Mouse (Mus musculus): ENCODE measurements around the gene Tubd1. TPM values are rescaled to one million over a fixed set of nuclear protein-coding genes. Genes with fewer than 3 reads are reported as not detected.
A peak's percentile ranks its signal among the peaks of the same experiment; 100 is the strongest.

Tubd1 gene
- 14.8 and 16.1 TPM in 2 replicates for polyA plus RNA-seq (2015; fragmentation: Nextera tagmentation; extraction: Ambion mirVana)

GRCm38 (mm10) chr11:86544639-86545299 is at the start of gene Tubd1, which contains the start of gene Rps6kb1:
Gene Tubd1 (plus strand): TSS chr11:86544991.
Gene Rps6kb1 (minus strand): TSS chr11:86544805.
- H3K9ac ChIP-seq = peak within 1 kb of the TSS; percentile 87
- peak within 1 kb of the TSS; percentile 76 for H3K4me2 ChIP-seq
- ATAC-seq (ENCODE audit: borderline replicate concordance, extremely low read depth, low FRiP score, low TSS enrichment) = peak; percentile 98
- H3K4me3 ChIP-seq = peak within 1 kb of the TSS; percentile 77
- peak within 1 kb of the TSS; percentile 84 for H3K27ac ChIP-seq
- WGBS = under 1% methylated on average over 43 of the region's 43 CpGs
- peaks cover 21% of the 10 kb centered on the region for H3K4me1 ChIP-seq
- H3K36me3 ChIP-seq = peaks cover 7% of the 10 kb centered on the region; the same call in 1 of the 2 replicates
- no peaks in the 10 kb centered on the region for H3K27me3 ChIP-seq
- no peaks in the 10 kb centered on the region for H3K9me3 ChIP-seq

GRCm38 (mm10) chr11:86497356-86497755 is 47.4 kb upstream of the Tubd1 start:
- 94% methylated on average over 1 of the region's 1 CpGs for WGBS
- ATAC-seq (ENCODE audit: borderline replicate concordance, extremely low read depth, low FRiP score, low TSS enrichment) = no peak
- Histone ChIP-seq H3K4me2 (no peak overlapping the region), H3K27me3 (no peaks in the 10 kb centered on the region), H3K27ac (no peak overlapping the region), H3K9ac (no peak overlapping the region), H3K36me3 (peaks cover 31% of the 10 kb centered on the region), H3K9me3 (no peaks in the 10 kb centered on the region), H3K4me3 (no peak overlapping the region), H3K4me1 (no peaks in the 10 kb centered on the region)

- Histone ChIP-seq H3K4me3 (no peak overlapping the region), H3K27me3 (no peaks in the 10 kb centered on the region), H3K4me2 (no peak overlapping the region), H3K36me3 (peaks cover 35% of the 10 kb centered on the region), H3K9ac (no peak overlapping the region), H3K27ac (no peak overlapping the region), H3K9me3 (no peaks in the 10 kb centered on the region), H3K4me1 (no peaks in the 10 kb centered on the region)
- ATAC-seq (ENCODE audit: borderline replicate concordance, extremely low read depth, low FRiP score, low TSS enrichment) = no peak
- WGBS = 84% methylated on average over 3 of the region's 3 CpGs
Measured at GRCm38 (mm10) chr11:86497908-86498307, 46.9 kb upstream of the Tubd1 start.

GRCm38 (mm10) chr11:86500795-86501194 is 44.0 kb upstream of the Tubd1 start:
- Histone ChIP-seq H3K9ac (no peak overlapping the region), H3K9me3 (no peaks in the 10 kb centered on the region), H3K36me3 (peaks cover 50% of the 10 kb centered on the region), H3K4me3 (no peak overlapping the region), H3K4me1 (no peaks in the 10 kb centered on the region), H3K4me2 (no peak overlapping the region), H3K27ac (no peak overlapping the region), H3K27me3 (no peaks in the 10 kb centered on the region)
- 83% methylated on average over 1 of the region's 1 CpGs for WGBS
- no peak for ATAC-seq (ENCODE audit: borderline replicate concordance, extremely low read depth, low FRiP score, low TSS enrichment)

- Histone ChIP-seq H3K27ac (no peak overlapping the region), H3K36me3 (peaks cover 55% of the 10 kb centered on the region), H3K4me3 (no peak overlapping the region), H3K9ac (no peak overlapping the region), H3K4me2 (no peak overlapping the region), H3K27me3 (no peaks in the 10 kb centered on the region), H3K9me3 (no peaks in the 10 kb centered on the region), H3K4me1 (no peaks in the 10 kb centered on the region)
- 81% methylated on average over 2 of the region's 2 CpGs for WGBS
- no peak for ATAC-seq (ENCODE audit: borderline replicate concordance, extremely low read depth, low FRiP score, low TSS enrichment)
Measured at GRCm38 (mm10) chr11:86503121-86503520, 41.7 kb upstream of the Tubd1 start.

GRCm38 (mm10) chr11:86507334-86507733 is 37.5 kb upstream of the Tubd1 start:
- 43% methylated on average over 2 of the region's 2 CpGs for WGBS
- Histone ChIP-seq H3K27me3 (no peaks in the 10 kb centered on the region), H3K9me3 (no peaks in the 10 kb centered on the region), H3K4me3 (no peak overlapping the region), H3K4me1 (no peaks in the 10 kb centered on the region), H3K9ac (no peak overlapping the region), H3K36me3 (peaks cover 75% of the 10 kb centered on the region), H3K27ac (no peak overlapping the region), H3K4me2 (no peak overlapping the region)
- no peak for ATAC-seq (ENCODE audit: borderline replicate concordance, extremely low read depth, low FRiP score, low TSS enrichment)

GRCm38 (mm10) chr11:86507991-86508390 is 36.8 kb upstream of the Tubd1 start:
- Histone ChIP-seq H3K4me1 (no peaks in the 10 kb centered on the region), H3K36me3 (peaks cover 73% of the 10 kb centered on the region), H3K9ac (no peak overlapping the region), H3K4me3 (no peak overlapping the region), H3K27me3 (no peaks in the 10 kb centered on the region), H3K27ac (no peak overlapping the region), H3K4me2 (no peak overlapping the region), H3K9me3 (no peaks in the 10 kb centered on the region)
- 85% methylated on average over 2 of the region's 2 CpGs for WGBS
- ATAC-seq (ENCODE audit: borderline replicate concordance, extremely low read depth, low FRiP score, low TSS enrichment) = no peak

GRCm38 (mm10) chr11:86516620-86517019 is 28.2 kb upstream of the Tubd1 start:
- Histone ChIP-seq H3K27me3 (no peaks in the 10 kb centered on the region), H3K9me3 (no peaks in the 10 kb centered on the region), H3K4me1 (no peaks in the 10 kb centered on the region), H3K9ac (no peak overlapping the region), H3K4me2 (no peak overlapping the region), H3K36me3 (peaks cover 76% of the 10 kb centered on the region), H3K4me3 (no peak overlapping the region), H3K27ac (no peak overlapping the region)
- WGBS = 87% methylated on average over 3 of the region's 3 CpGs
- no peak for ATAC-seq (ENCODE audit: borderline replicate concordance, extremely low read depth, low FRiP score, low TSS enrichment)

- Histone ChIP-seq H3K27me3 (no peaks in the 10 kb centered on the region), H3K9me3 (no peaks in the 10 kb centered on the region), H3K27ac (no peak overlapping the region), H3K36me3 (peaks cover 77% of the 10 kb centered on the region), H3K4me1 (no peaks in the 10 kb centered on the region), H3K4me3 (no peak overlapping the region), H3K4me2 (no peak overlapping the region), H3K9ac (no peak overlapping the region)
- 91% methylated on average over 3 of the region's 3 CpGs for WGBS
- ATAC-seq (ENCODE audit: borderline replicate concordance, extremely low read depth, low FRiP score, low TSS enrichment) = no peak
Measured at GRCm38 (mm10) chr11:86517229-86517628, 27.6 kb upstream of the Tubd1 start.

GRCm38 (mm10) chr11:86519751-86520150 is 25.0 kb upstream of the Tubd1 start:
- H3K27me3 ChIP-seq = no peaks in the 10 kb centered on the region
- H3K36me3 ChIP-seq = peaks cover 74% of the 10 kb centered on the region
- H3K4me2 ChIP-seq = no peak overlapping the region
- WGBS = 86% methylated on average over 7 of the region's 7 CpGs
- ATAC-seq (ENCODE audit: borderline replicate concordance, extremely low read depth, low FRiP score, low TSS enrichment) = no peak
- H3K9ac ChIP-seq = no peak overlapping the region
- H3K4me3 ChIP-seq = no peak overlapping the region
- H3K9me3 ChIP-seq = no peaks in the 10 kb centered on the region
- H3K4me1 ChIP-seq = no peaks in the 10 kb centered on the region
- H3K27ac ChIP-seq = no peak overlapping the region

- peaks cover 67% of the 10 kb centered on the region for H3K36me3 ChIP-seq
- no peak overlapping the region for H3K4me2 ChIP-seq
- no peak overlapping the region for H3K9ac ChIP-seq
- ATAC-seq (ENCODE audit: borderline replicate concordance, extremely low read depth, low FRiP score, low TSS enrichment) = no peak
- no peaks in the 10 kb centered on the region for H3K27me3 ChIP-seq
- H3K9me3 ChIP-seq = no peaks in the 10 kb centered on the region
- WGBS = 90% methylated on average over 4 of the region's 4 CpGs
- H3K4me1 ChIP-seq = no peaks in the 10 kb centered on the region
- H3K4me3 ChIP-seq = no peak overlapping the region
- no peak overlapping the region for H3K27ac ChIP-seq
Measured at GRCm38 (mm10) chr11:86527528-86527927, 17.3 kb upstream of the Tubd1 start.

- no peaks in the 10 kb centered on the region for H3K4me1 ChIP-seq
- no peak for ATAC-seq (ENCODE audit: borderline replicate concordance, extremely low read depth, low FRiP score, low TSS enrichment)
- no peaks in the 10 kb centered on the region for H3K27me3 ChIP-seq
- H3K4me2 ChIP-seq = no peak overlapping the region
- H3K36me3 ChIP-seq = peaks cover 45% of the 10 kb centered on the region
- no peak overlapping the region for H3K9ac ChIP-seq
- 57% methylated on average over 1 of the region's 1 CpGs for WGBS
- H3K9me3 ChIP-seq = no peaks in the 10 kb centered on the region
- no peak overlapping the region for H3K27ac ChIP-seq
- H3K4me3 ChIP-seq = no peak overlapping the region
Measured at GRCm38 (mm10) chr11:86532834-86533233, 12.0 kb upstream of the Tubd1 start.
